Mouse (Mus musculus) testis, adult 2 months (tissue): ENCODE measurements around the gene Clk1.

Experiments
- CTCF ChIP-seq: fragments of 200-500 bp; IDR thresholded peaks from 2 replicates; pipeline ENCODE4 v1.5.1; 2012; ENCODE audit warnings: low read depth, mild to moderate bottlenecking, inconsistent platforms, low read length, moderate library complexity; ENCODE audit not compliant: control insufficient read depth, insufficient read depth, insufficient replicate concordance
- POLR2A ChIP-seq: fragments of 200-500 bp; IDR thresholded peaks from 2 replicates; pipeline ENCODE4 v1.6.1; 2012; ENCODE audit warnings: low read depth, mild to moderate bottlenecking, inconsistent platforms, low read length, moderate library complexity; ENCODE audit not compliant: control insufficient read depth

GRCm38 (mm10) chr1:58448396-58448795 is 24.5 kb upstream of the Clk1 start:
- TF ChIP-seq CTCF (no peak), POLR2A (no peak)
